ENCODE assay signal across 16 mouse cellular contexts in genomic region chr5:23196879-23197278, GRCm38 (mm10).
A peak's percentile ranks its signal among the peaks of the same experiment; 100 is the strongest.
DNase-seq lines count a peak whose midpoint lies in the region; ATAC-seq and TF ChIP-seq lines count a peak whose summit lies in the region.
"Had no signal": no experiment of that assay in that cellular context is flagged by ENCODE, and none has a peak within 500 bp of the region (broad histone marks: within the 10 kb centered on the region; RNA-seq: fewer than 3 reads in every experiment).

No protein-coding gene starts in this region.

- H3K27me3 ChIP-seq in hindbrain, postnatal 0 days (ENCODE audit: insufficient read depth, low read length) = no peaks in the 10 kb centered on the region
- H3K27me3 ChIP-seq: embryonic facial prominence, embryonic 13.5 days; heart, embryonic 15.5 days; limb, embryonic 13.5 days had no signal

- H3K4me2 ChIP-seq in hindbrain, postnatal 0 days (ENCODE audit: low read depth, low read length) = no peak overlapping the region
- H3K4me2 ChIP-seq: embryonic facial prominence, embryonic 13.5 days; heart, embryonic 15.5 days; limb, embryonic 13.5 days had no signal

- peak; percentile 53; the same call in 1 of the 2 replicates for ATAC-seq in hindbrain, postnatal 0 days
- ATAC-seq in inflammation-experienced regulatory T-cells, adult 6 months = no peak

- no peaks in the 10 kb centered on the region for H3K4me1 ChIP-seq in hindbrain, postnatal 0 days (ENCODE audit: insufficient read depth, low read length)
- H3K4me1 ChIP-seq: embryonic facial prominence, embryonic 13.5 days; heart, embryonic 15.5 days; limb, embryonic 13.5 days had no signal

- peak; percentile 7 to 16 for DNase-seq in cerebellum, postnatal 14 days
- no peak for DNase-seq in cerebellum, adult 11-12 months
- DNase-seq in layer of hippocampus, adult 11-12 months (ENCODE audit: low spot score) = peak; percentile 5
- no peak for DNase-seq in layer of hippocampus, postnatal 25 days (ENCODE audit: extremely low spot score in 1 of 2, low spot score in 1 of 2)
- DNase-seq in Muller cell, postnatal 12 days (ENCODE audit: inconsistent ontology term) = peak; percentile 9
- peak; percentile 57 for DNase-seq in hindbrain, postnatal 0 days (ENCODE audit: low spot score)
- DNase-seq in lung, postnatal 10 days = no peak
- DNase-seq: adrenal gland, adult 2 months; cerebellum, adult 8-10 months; kidney, adult 8-10 months; kidney, postnatal 36 days had no signal

- H3K4me3 ChIP-seq in hindbrain, postnatal 0 days (ENCODE audit: low read length) = no peak overlapping the region
- H3K4me3 ChIP-seq: embryonic facial prominence, embryonic 13.5 days; heart, embryonic 15.5 days; limb, embryonic 13.5 days had no signal

- no peaks in the 10 kb centered on the region for H3K9me3 ChIP-seq in hindbrain, postnatal 0 days (ENCODE audit: low read length)
- H3K9me3 ChIP-seq: embryonic facial prominence, embryonic 13.5 days; heart, embryonic 15.5 days; limb, embryonic 13.5 days had no signal

- H3K9ac ChIP-seq in hindbrain, postnatal 0 days (replicated peaks; ENCODE audit: low read length) = no peak overlapping the region
- H3K9ac ChIP-seq: embryonic facial prominence, embryonic 13.5 days; heart, embryonic 15.5 days; limb, embryonic 13.5 days; liver, embryonic 14.5 days had no signal

- WGBS in hindbrain, postnatal 0 days = 24% methylated on average over 4 of the region's 4 CpGs

- no peaks in the 10 kb centered on the region for H3K36me3 ChIP-seq in hindbrain, postnatal 0 days (ENCODE audit: insufficient read depth, low read length)
- H3K36me3 ChIP-seq: embryonic facial prominence, embryonic 13.5 days; heart, embryonic 15.5 days; limb, embryonic 13.5 days had no signal

- TF ChIP-seq CTCF in hindbrain, postnatal 0 days (IDR thresholded peaks at IDR 0.05; ENCODE audit: low read depth) = peak; percentile 50

- H3K27ac ChIP-seq in hindbrain, postnatal 0 days = no peak overlapping the region
- H3K27ac ChIP-seq: embryonic facial prominence, embryonic 13.5 days; heart, embryonic 15.5 days; limb, embryonic 13.5 days; liver, embryonic 14.5 days had no signal

Comparison
In these comparisons a context has a peak if more than half of its experiments do, and no peak if none do; other contexts are left out.
1. DNase-seq: peak in cerebellum, postnatal 14 days (2 of 2), layer of hippocampus, adult 11-12 months (single experiment), Muller cell, postnatal 12 days (single experiment) and hindbrain, postnatal 0 days (single experiment); none in cerebellum, adult 11-12 months (single experiment), layer of hippocampus, postnatal 25 days (0 of 2) and lung, postnatal 10 days (single experiment).